Mouse (Mus musculus): ENCODE data around the gene Stk16.
"Not testable (repeated sequence)": the region's sequence is repeated elsewhere in the genome, so short reads cannot be mapped to it uniquely, and the experiment has no call there.

Stk16 gene

DNA sequence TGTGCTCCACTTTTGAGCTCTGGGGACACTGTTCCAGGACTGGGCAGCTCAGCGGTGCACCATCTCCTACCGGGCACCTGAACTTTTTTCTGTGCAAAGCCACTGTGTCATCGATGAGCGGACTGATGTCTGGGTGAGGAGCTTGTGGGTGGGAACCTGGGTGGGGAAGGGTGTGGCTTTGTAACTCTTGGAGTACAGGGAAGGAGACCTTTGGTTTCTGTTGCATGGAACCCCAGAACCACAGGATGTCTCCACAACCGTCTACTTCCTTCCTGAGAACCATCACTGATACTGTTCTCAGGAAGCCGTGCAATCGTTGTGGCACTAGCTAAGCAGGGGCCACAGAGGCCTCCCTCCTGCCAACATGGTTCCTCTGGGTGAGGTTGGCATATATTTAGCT is 2.5 kb downstream of the Stk16 start:
- DNase-seq (ENCODE audit: low spot score in 2 of 2) = no peak

DNA sequence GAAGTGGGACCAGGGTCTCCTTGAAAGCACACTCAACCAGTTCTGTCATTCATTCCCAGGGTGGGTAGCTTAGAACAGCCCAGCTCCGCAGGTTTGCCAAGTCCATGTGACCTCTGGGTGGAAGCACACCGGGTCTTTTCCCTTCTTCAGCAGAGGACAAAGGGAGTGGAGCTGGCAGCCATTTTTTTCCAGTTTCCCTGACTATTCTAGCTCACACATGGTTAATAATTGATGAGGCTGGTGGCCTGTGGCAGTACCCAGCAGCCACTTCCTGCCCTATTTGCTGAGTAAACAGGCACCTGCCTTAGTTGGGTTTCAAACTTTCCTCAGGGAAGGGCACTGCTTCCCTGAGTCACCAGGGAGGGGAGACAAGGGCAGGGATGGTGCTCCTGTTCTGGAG is 3.8 kb downstream of the Stk16 start:
- DNase-seq (ENCODE audit: low spot score in 2 of 2) = no peak

DNA sequence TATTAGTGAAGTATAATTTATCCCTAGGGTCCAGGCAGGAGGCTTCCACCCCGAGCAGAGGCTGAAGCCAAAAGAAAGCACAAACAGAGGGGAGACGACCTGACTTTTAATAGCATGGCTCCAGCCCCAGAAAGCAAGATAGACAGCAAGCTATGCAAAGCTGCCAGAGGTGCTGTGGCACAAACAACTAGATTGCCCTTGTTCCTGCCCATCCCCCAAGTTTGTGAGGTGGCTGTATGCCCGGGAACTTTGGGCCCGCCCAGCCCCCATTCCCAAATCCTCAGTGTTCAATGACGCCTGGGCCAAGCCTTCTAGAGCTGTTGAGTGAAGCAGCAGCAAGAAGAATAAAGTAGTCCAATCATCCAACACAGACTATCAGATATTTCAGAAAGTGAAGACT is 4.2 kb downstream of the Stk16 start:
- DNase-seq (ENCODE audit: low spot score in 2 of 2) = peak; percentile 81 to 85

DNA sequence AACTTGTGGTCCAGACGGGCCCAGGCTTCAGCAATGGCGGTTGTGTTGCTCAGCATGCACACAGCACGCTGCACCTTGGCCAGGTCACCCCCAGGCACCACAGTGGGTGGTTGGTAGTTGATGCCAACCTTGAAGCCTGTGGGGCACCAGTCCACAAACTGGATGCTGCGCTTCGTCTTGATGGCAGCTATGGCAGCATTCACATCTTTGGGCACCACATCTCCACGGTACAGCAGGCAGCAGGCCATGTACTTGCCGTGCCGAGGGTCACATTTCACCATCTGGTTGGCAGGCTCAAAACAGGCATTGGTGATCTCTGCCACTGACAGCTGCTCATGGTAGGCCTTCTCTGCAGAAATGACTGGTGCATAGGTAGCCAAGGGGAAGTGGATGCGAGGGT is 5.1 kb downstream of the Stk16 start:
- no peak for DNase-seq (ENCODE audit: low spot score in 2 of 2)

DNA sequence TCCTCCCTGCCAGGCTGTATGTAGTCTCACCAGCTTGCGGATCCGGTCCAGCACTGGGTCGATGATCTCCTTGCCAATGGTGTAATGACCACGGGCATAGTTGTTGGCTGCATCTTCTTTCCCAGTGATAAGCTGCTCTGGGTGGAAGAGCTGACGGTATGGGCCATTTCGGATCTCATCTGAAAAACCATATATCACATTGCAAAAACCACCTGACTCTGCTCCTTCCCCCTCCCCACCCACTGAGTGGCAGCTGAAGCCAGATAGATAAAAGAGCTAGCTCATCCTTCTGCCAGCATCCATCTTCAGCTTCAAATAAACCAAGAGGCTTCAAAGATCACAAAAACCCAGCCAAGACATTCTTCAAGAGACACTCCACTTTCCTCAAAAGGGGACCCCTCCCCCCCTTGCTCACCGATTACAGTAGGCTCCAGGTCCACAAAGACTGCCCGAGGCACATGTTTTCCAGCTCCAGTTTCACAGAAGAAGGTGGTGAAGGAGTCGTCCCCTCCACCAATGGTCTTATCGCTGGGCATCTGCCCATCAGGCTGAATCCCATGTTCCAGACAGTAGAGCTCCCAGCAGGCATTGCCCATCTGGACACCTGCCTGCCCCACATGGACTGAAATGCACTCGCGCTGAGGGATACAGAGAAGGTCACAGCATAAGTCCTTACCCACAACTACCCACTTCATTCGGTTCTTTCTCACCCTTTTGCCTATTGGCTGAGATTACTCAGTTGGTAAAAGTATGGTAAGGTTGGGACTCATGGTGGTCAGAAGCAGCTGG is 6.4 kb downstream of the Stk16 start:
- no peak for DNase-seq (ENCODE audit: low spot score in 2 of 2)

DNA sequence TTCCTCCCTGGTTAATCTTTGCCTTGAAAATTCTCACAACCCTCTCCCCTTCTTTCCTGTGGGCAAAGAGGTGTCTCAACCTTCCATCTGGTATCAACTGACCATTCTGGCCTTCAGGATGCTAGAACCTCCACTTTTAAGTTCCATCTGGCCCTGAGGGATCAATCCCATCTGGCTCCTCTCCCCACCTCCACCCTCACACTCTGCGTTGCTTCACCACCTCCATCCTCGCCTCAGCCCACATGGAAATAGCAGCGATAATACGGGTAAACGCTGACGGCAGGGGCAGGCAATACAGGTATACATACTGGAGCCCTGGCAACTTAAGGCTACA is 7.2 kb downstream of the Stk16 start:
- DNase-seq (ENCODE audit: low spot score in 2 of 2) = no peak

DNA sequence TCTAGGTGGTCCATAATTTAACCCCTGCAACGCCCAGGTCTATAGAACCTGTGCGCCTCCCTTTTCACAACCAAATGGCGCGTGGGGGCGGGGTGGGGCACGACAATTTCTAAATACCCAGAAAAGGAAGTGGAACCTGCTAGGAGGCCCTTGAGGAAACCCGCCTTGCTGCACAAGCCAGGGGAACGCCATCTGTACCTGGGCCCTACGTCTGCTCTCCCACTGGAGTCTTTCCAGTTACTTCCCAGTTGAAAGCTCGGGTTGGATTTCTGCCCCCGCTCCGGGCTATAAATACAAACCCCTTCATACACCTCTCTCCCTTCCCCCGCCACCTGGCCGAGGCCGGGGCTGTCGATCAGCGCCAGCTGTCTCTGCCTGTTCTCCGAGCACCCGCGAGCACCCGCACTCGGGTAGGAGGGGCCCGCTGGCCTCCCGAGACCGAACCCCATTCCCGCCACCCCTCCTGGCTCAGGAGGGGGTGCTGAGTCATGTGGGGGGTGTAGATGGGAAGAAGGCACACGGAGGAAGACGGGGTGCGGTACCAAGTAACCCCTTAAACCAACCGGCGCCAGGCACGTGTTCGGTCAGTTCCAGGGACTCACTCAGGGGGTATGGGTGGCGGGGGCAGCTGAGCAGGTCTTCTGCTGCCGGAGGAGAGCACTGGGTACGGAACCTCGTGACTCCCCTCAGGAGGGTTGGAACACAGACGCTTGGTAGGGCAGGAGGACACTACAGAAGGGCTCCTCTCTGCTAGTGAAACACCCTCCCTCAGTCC is 7.8 kb downstream of the Stk16 start:
- peak; percentile 76 to 82 for DNase-seq (ENCODE audit: low spot score in 2 of 2)

DNA sequence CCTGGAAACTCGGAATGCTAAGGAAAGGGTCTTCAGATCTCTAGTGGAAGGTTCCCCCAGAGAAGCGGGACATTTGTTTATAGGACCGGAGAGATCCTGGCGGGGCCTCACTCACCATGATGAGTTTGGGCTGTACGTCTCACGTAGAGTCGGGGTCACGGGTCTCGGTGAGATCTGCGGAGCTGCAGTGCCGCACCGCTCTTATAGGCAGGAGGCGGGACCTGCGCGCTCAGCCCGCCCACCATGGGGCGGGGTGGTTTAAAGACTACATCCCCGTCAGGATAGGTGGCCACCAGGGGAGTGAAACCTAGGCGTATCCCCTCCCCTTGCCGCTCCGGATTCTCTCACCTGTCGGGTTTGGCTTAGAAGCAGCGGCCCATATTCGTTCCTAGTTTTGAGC is 8.4 kb downstream of the Stk16 start:
- DNase-seq (ENCODE audit: low spot score in 2 of 2) = peak; percentile 94

DNA sequence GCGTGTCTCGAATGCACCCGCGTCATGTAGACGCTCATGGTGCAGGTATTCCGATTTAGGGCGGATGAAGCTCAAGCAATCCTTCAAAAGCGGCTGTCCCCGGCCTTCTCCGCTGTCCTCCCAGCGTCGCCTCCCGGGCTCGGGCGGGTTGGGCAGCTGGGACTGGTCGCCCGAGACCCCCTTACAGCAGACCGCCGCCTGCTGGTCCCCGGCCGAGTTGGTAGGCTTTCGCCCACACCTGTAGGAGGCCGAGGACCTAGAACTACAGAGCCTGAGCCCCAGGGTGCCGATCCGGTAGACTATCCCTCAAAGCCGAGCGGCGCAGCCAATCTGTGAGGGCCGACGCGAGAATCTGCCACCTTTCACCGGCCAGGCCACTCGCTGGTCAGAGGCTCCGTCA is 8.9 kb downstream of the Stk16 start, which contains the start of gene Tuba4a:
Gene Tuba4a (minus strand): TSS at position 335 of the 400 bp plus-strand sequence.
- DNase-seq (ENCODE audit: low spot score in 2 of 2) = peak in 1 of 2 experiments; percentile 59

DNA sequence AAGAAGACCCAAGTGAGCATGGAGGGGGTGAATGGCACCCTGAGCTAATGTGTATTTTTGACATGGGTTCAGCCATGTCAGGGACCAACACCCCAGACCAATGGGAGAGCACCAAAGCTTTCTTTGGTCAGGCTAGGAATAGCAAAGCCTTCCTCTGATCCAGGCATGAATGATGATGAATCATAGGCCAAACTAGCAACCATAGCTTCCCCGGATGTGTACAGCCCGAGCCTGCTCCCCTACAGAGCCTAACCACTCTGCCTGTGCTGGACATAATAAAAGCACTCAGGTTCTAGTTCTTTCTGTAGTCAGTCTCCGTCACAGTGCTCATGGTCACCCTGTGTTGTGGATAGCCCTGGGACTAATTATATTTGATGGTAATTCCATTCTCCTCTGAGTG is 10.9 kb downstream of the Stk16 start:
- DNase-seq (ENCODE audit: low spot score in 2 of 2) = no peak

DNA sequence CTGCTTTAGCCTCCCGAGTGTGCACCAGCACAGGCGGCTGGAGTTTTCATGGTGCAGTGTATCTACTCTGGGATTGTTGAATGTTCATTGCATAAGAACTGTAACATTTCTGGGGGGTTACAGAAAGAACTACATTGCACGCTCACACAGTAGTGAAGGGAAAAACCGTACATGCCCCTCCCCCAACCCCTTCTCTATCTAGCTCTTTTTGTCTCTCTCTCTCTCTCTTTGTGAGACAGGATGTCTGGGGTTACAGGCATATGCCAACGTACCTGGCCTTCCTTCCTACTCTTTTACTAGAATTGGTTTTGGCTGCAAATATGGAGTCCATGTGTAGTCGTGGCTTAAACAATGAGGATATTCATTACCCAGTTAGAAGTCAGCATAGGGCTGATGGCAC is 12.3 kb downstream of the Stk16 start:
- no peak for DNase-seq (ENCODE audit: low spot score in 2 of 2)

DNA sequence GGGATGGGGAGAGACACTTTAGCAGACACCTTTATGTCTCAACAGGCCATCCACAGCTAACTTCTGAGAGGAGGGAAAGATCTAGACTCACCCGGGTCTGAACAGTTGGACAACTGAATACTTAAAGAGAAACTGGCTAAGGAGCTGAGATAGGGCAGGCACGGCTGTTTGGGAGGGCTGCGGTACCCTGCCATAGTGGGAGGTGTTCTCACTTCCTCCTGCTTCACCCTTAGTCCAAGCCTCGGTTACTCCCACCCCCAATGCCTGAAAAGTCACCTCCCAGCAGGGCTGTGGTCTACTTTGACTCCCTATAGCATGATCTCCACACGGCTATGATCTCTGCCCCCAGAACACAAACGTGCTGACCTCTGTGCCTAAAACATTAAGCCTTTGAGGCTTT is 12.9 kb downstream of the Stk16 start:
- no peak for DNase-seq (ENCODE audit: low spot score in 2 of 2)

DNA sequence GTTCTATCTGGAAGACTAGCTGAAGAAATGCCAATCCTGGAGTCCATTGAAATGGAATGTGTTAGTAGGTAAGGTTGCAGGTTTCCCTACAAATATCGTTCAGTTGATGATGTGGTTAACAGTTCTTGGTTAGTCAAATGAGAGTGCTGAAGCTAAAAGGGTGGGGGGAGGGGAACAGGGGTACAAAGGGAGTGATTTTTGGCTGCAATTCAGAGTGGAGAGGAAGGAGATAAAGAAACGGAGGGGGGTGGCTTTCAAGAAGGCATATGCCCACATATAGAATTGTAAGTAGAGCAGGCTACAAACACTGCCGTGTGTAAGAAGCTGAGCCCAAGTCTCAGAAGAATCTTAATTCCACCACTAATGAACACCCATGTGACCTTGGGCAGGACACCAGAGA is 14.8 kb downstream of the Stk16 start:
- DNase-seq (ENCODE audit: low spot score in 2 of 2) = no peak

DNA sequence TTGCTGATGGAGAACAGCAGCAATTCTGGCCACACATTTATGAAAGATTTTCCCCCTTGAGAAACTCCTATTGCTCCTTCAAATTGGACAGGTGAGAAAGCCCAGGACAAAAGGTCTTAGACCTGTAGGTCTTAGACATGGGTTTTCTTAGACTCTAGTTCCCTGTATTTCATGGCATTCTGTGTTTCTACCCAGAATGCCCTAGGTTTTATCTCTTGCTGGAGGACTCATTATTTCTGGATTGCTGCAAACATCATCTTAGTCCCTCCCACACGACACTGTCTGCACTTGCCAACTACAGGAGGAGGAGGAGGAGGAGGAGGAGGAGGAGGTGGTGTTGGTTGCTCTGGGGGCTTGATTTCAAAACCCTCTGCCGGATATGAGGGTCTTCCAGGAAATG is 15.5 kb downstream of the Stk16 start:
- no peak for DNase-seq (ENCODE audit: low spot score in 2 of 2)

DNA sequence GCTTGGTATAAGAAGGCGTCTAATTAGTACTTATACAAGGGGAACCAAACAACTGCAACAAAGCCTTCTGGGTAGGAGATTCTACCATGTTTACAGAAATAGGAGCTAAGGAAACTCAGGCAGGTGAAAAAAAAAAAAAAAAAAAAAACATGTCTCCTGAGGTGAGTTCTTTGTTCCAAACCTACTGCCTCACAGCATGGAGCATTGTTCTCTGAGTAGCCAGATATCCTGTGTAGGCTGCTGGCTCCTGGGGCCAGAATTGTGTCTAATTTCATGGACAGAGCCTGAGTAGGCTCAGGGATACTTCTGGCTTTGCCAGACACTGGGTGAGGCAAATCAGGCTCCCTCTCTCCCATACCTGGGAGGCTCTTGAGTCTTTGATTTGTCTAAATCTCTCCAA is 17.0 kb downstream of the Stk16 start:
- peak in 1 of 2 experiments; percentile 13 for DNase-seq (ENCODE audit: low spot score in 2 of 2)

DNA sequence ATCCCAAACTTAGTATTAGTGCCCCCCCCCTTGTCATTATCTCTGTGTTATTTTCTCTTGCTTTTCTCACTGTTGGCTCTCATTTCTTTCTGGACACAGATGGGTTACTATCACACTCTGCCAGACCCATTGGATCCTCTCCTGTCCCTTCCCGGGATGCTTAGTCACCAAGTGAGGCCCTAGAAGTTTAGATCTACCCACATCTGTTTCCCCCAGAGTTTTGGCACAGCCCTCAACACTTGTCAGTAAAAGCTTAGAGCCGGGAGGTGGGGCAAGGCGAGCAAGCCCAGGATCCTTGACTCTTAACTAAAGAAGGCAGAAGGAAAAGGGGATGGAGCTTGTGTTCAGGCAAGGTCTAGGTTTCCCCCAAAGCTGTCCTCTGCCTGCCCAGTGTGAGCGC is 18.5 kb downstream of the Stk16 start:
- no peak for DNase-seq (ENCODE audit: low spot score in 2 of 2)

DNA sequence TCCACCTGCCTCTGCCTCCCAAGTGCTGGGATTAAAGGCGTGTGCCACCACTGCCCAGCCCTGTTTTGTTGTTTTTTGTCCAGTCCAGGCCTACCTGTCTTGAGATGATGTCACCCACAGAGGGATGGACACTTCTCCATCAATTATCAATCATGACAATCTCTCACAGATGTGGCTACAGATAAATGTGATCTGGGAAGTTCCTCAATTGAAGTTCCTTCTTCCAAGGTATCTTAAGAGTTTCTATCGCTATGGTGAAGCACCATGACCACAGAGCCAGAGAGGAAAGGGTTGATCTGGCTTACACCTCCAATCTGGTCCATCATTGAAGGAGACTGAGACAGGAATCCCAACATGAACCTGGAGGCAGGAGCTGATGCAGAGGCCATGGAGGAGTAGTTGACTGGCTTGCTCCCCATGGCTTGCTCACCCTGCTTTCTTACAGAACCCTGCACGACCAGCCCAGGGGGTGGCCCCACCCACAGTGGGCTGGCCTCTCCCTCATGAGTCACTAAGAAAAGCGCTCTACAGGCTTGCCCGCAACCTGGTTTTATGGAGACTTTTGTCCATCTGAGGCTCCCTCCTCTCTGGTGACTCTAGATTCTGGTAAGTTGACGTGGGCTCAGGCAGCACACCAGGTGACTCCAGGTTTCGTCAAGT is 19.8 kb downstream of the Stk16 start:
- DNase-seq (ENCODE audit: low spot score in 2 of 2) = no peak

DNA sequence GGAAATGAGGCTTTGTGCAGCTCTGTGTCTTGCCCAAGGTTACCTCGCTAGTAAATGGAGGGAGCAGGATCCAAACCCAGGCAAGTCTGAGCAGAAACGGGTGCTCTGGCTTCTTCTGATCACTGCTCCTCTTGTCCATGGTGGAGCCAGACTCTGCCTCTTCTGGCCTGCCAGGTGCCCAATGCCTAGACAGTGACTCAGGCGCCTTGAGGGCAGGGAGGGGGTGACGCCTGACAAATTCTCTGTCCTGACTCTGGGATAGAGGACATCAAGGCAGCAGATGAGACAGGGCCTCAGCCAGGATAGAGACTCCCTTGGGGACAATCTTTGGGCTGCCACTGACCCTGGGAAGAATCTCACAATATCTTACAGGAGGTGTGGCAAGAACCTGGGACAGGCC is 20.6 kb downstream of the Stk16 start:
- DNase-seq (ENCODE audit: low spot score in 2 of 2) = no peak

DNA sequence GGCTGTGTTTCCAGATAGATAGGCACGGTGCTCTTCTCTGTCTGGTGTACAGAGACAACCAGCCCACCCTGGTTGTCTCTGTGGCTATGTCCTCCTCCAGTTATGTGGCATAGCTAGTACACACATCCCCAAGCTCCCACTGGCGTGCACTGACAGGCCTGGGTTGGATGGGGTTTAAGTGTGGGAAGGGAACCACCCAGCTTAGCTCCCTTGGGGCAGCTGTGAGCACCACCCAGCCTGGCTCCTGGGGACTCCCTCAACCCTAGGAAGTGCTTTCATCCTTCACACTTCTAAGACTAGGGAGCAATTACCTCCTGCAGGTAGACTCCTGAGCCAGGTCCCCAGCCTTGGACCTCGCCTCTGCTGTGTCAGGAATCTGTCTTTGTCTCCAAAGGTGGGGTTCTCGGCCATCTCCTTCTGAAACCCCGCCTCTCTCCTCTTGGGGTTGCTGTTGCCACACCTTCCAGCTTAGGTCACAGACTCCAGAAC is 21.1 kb downstream of the Stk16 start, which contains the start of gene A630095N17Rik:
Gene A630095N17Rik (minus strand): TSS at position 439 of the 489 bp plus-strand sequence.
- DNase-seq (ENCODE audit: low spot score in 2 of 2) = no peak

DNA sequence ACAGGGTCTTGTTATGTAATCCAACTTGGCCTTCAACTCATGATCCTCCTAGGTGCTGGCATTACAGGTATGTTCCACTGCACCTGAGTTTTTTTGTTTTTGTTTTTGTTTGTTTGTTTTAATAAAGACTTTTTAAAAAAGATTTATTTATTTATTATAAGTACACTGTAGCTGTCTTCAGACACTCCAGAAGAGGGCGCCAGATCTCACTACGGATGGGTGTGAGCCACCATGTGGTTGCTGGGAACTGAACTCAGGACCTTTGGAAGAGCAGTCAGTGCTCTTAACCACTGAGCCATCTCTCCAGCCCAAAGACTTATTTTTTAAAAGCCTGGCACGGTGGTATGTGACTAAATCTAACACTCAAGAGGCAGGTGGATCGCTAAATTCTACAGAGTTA is 21.9 kb downstream of the Stk16 start:
- not testable (repeated sequence) for DNase-seq (ENCODE audit: low spot score in 2 of 2)

DNA sequence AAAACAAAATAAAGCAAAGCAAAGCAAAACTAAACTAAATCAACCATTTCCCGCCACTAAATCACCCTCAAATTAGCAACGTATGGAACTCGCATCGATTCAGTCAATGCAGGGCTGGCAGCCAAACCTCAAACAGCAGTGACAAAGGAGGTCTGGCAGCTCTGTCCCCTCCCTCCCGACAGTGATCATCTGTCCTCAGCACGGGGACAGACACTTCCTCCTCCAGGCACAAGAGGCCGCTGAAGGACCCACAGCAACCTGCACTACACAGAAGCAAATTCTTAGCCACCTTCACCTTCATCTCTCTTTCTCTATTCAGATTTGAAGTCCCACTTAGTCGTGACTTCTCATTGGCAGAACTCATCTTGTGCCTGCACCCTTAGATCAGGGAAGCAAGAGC is 24.0 kb downstream of the Stk16 start:
- DNase-seq (ENCODE audit: low spot score in 2 of 2) = peak; percentile 82 to 89

All from right cerebral cortex, postnatal 10 days (tissue).